Mouse (Mus musculus) lung, postnatal 0 days (tissue): ENCODE results near the gene Smpdl3b.

Source experiments
- CTCF ChIP-seq: IDR thresholded peaks from 2 replicates; pipeline ENCODE4 v1.5.1; 2016; ENCODE audit warnings: antibody characterized with exemption, mild to moderate bottlenecking
- EP300 ChIP-seq: IDR thresholded peaks from 2 replicates; pipeline ENCODE4 v1.6.1; 2016; ENCODE audit warnings: antibody characterized with exemption, mild to moderate bottlenecking, control low read depth

DNA sequence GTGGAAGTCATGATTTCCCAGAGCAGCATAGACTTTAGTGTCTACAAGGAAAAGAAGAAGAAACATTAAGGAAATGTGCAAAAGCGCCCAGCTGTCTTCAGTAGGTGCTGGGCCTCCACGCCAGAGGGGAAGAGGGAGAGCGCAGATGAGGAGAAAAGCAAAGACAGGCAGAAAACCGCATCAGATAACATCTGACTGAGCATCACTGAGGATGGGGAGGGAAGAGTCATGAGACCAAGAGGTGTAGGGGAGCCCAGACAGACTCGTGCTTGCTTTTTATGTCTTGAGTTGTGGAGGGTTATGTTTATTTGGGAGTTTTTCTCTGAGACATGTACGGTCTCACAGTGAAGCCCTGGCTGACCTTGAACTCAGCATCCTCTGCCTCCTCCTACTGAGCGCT is 15.6 kb downstream of the Smpdl3b start:
- TF ChIP-seq CTCF: no peak
- TF ChIP-seq EP300: no peak
